Mouse (Mus musculus): ENCODE results near the gene Slc38a2.
A peak's percentile ranks its signal among the peaks of the same experiment; 100 is the strongest.

The Slc38a2 gene

GRCm38 (mm10) chr15:96717181-96717580 lies 17.7 kb upstream of the Slc38a2 start:
- no peak for DNase-seq

- no peak for DNase-seq
These were observed 16.8 kb upstream of the Slc38a2 start for GRCm38 (mm10) chr15:96716371-96716770.

- no peak for DNase-seq
These were observed 16.2 kb upstream of the Slc38a2 start for GRCm38 (mm10) chr15:96715692-96716080.

GRCm38 (mm10) chr15:96715079-96715691 lies 15.7 kb upstream of the Slc38a2 start:
- no peak for DNase-seq

- DNase-seq, result no peak
These were observed 15.1 kb upstream of the Slc38a2 start for GRCm38 (mm10) chr15:96714676-96715016.

- no peak for DNase-seq
These were observed 14.5 kb upstream of the Slc38a2 start for GRCm38 (mm10) chr15:96713758-96714675.

- DNase-seq, result no peak
These were observed 12.8 kb upstream of the Slc38a2 start for GRCm38 (mm10) chr15:96712338-96712737.

GRCm38 (mm10) chr15:96711664-96712063 lies 12.1 kb upstream of the Slc38a2 start:
- DNase-seq, result no peak

- no peak for DNase-seq
These were observed 11.0 kb upstream of the Slc38a2 start for GRCm38 (mm10) chr15:96710352-96711114.

- peak; percentile 95 for DNase-seq
These were observed 10.2 kb upstream of the Slc38a2 start for GRCm38 (mm10) chr15:96709491-96710351.

- DNase-seq, result no peak
These were observed 9.5 kb upstream of the Slc38a2 start for GRCm38 (mm10) chr15:96708976-96709490.

GRCm38 (mm10) chr15:96708428-96708827 lies 8.9 kb upstream of the Slc38a2 start:
- DNase-seq, result no peak

- DNase-seq, result no peak
These were observed 8.4 kb upstream of the Slc38a2 start for GRCm38 (mm10) chr15:96707936-96708335.

GRCm38 (mm10) chr15:96702466-96703031 lies 3.0 kb upstream of the Slc38a2 start:
- DNase-seq, result no peak

- no peak for DNase-seq
These were observed 1.2 kb upstream of the Slc38a2 start for GRCm38 (mm10) chr15:96700766-96701165.

- DNase-seq, result peak; percentile 73
These were observed 677 bp downstream of the Slc38a2 start for GRCm38 (mm10) chr15:96698658-96699448.

GRCm38 (mm10) chr15:96697901-96698657 lies 1.5 kb downstream of the Slc38a2 start:
- DNase-seq, result no peak

- no peak for DNase-seq
These were observed 2.8 kb downstream of the Slc38a2 start for GRCm38 (mm10) chr15:96696486-96697284.
